Mouse (Mus musculus): ENCODE results near the gene Pus3. TPM values are rescaled to one million over a fixed set of nuclear protein-coding genes. Genes with fewer than 3 reads are reported as not detected.
"Not testable (repeated sequence)": the region's sequence is repeated elsewhere in the genome, so short reads cannot be mapped to it uniquely, and the experiment has no call there.

Gene Pus3
- polyA plus RNA-seq, 2 experiments from 2014 or later = 21.0 to 27.0 TPM

- no peak for ATAC-seq
These were observed 11.7 kb upstream of the Pus3 start for GRCm38 (mm10) chr9:35546745-35547144.

- no peak for ATAC-seq
These were observed 9.9 kb upstream of the Pus3 start for GRCm38 (mm10) chr9:35548455-35548854.

- no peak for ATAC-seq
These were observed 1.8 kb upstream of the Pus3 start for GRCm38 (mm10) chr9:35556494-35557102.

- ATAC-seq = peak; percentile 93
These were observed 855 bp downstream of the Pus3 start for GRCm38 (mm10) chr9:35559009-35559890.

GRCm38 (mm10) chr9:35561076-35561475 is 2.7 kb downstream of the Pus3 start:
- ATAC-seq = no peak

GRCm38 (mm10) chr9:35561583-35561982 is 3.2 kb downstream of the Pus3 start:
- no peak for ATAC-seq

GRCm38 (mm10) chr9:35564536-35565240 is 6.3 kb downstream of the Pus3 start:
- ATAC-seq = no peak

- ATAC-seq = no peak
These were observed 9.6 kb downstream of the Pus3 start for GRCm38 (mm10) chr9:35567995-35568394.

- peak; percentile 98 for ATAC-seq
These were observed 11.5 kb downstream of the Pus3 start, which contains the start of the genes Pate2 and Hyls1 for GRCm38 (mm10) chr9:35569571-35570534. TSS of gene Pate2 (plus strand) at chr9:35570284. TSS of gene Hyls1 (minus strand) at chr9:35570398.

GRCm38 (mm10) chr9:35570663-35571062 is 12.3 kb downstream of the Pus3 start:
- ATAC-seq = no peak

GRCm38 (mm10) chr9:35574416-35574815 is 16.0 kb downstream of the Pus3 start:
- ATAC-seq = no peak

- no peak for ATAC-seq
These were observed 29.3 kb downstream of the Pus3 start for GRCm38 (mm10) chr9:35587674-35588073.

GRCm38 (mm10) chr9:35592903-35593302 is 34.5 kb downstream of the Pus3 start:
- no peak for ATAC-seq

GRCm38 (mm10) chr9:35607647-35608405 is 49.4 kb downstream of the Pus3 start:
- ATAC-seq = no peak

GRCm38 (mm10) chr9:35611841-35612240 is 53.4 kb downstream of the Pus3 start, which contains the start of gene Pate4:
TSS of gene Pate4 (minus strand) at chr9:35611941.
- ATAC-seq = no peak

- no peak for ATAC-seq
These were observed 55.6 kb downstream of the Pus3 start for GRCm38 (mm10) chr9:35614005-35614404.

GRCm38 (mm10) chr9:35616784-35617183 is 58.4 kb downstream of the Pus3 start:
- not testable (repeated sequence) for ATAC-seq

All from activated CD4-positive, CD25-positive, alpha-beta regulatory T cell, adult 4 months (primary cell).